Mouse (Mus musculus) thymus, adult 2 months (tissue): ENCODE results near the gene Ikzf3.

Experiments used
- CTCF ChIP-seq: fragments of 200-500 bp; IDR thresholded peaks from 2 replicates; pipeline ENCODE4 v1.5.1; 2012; ENCODE audit warnings: mild to moderate bottlenecking, control low read depth, low read length, moderate library complexity, borderline replicate concordance; ENCODE audit not compliant: control insufficient read depth, poor library complexity, insufficient read depth; ENCODE audit errors: extremely low read depth
- POLR2A ChIP-seq: fragments of 200-500 bp; IDR thresholded peaks from 2 replicates; pipeline ENCODE4 v1.6.1; 2012; ENCODE audit warnings: mild to moderate bottlenecking, low read length, control low read depth, moderate library complexity; ENCODE audit not compliant: control insufficient read depth, poor library complexity, insufficient read depth; ENCODE audit errors: extremely low read depth

DNA sequence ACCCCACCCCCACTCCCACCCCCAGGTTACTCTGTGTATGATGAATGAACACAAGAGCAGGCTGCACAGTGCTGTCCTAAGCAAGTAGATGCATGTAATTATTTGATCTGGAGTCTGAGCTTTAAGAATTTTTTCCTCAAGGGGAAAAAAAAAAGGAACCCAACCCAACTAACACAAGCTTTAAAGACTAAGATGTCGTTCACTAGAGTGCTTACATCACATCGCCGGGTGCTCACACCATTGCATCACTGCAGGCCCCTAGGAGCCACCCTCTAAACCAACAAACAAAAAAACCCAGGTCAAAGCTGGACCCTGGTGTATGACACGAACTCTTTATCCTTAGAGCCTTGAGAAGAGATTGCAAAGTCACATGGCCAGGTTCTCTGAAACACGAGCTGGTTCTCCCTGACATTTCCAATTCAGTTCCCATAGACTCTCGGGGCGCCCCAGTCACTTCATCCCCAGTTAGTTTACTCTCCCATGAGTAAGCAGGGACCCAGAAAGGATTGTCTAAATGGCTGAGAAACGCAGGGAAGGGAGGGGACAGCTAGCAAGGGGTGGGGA, 71.8 kb downstream of the Ikzf3 start:
- TF ChIP-seq CTCF (no peak), POLR2A (no peak)
